Mouse (Mus musculus) C3H10T1/2 (cell line): Measurements from ENCODE around the gene A530016L24Rik. TPM values are rescaled to one million over a fixed set of nuclear protein-coding genes. Genes with fewer than 3 reads are reported as not detected.

Experiments
- polyA plus RNA-seq, 2 experiments: library from polyadenylated mRNA; unstranded; fragments of >200 nt; fragmentation: generic; extraction: Trizol; gene quantifications; one replicate each; pipeline ENCODE4 v1.2.1; 2012; ENCODE audit warnings: missing spikeins in 2 of 2

The A530016L24Rik gene
- 1 to 10 TPM; 1.4 to 3.6 TPM for polyA plus RNA-seq

GRCm38 (mm10) chr12:112489134-112489533 is at the start of gene A530016L24Rik:
Gene A530016L24Rik (plus strand): TSS chr12:112489448.

DNA sequence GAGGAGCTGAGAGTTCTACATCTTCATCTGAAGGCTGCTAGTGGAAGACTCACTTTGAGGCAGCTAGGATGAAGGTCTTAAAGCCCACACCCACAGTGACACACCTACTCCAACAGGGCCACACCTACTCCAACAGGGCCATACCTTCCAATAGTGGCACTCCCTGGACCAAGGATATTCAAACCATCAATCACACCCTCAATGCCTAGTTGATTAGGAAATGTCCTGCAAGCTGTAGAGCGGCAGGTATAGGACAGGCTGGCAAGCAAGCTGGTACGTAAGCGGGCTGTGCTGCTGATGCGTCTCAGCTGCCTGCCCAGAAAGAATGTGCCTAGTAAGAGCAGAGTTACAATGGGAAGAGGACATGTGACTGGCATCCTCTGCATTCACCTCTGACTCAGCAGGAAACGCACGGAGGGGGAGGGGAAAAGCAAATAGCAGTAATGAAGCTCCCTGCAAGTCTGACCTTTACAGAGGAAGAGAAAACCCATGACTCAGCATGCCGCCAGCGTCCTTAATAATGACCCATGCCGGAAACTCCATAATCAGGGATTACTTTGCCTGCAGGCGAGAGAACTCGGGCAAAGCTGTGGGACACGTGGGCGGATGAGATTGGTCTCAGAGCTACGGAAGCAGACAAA is 27.6 kb downstream of the A530016L24Rik start, which contains the start of gene Tmem179:
Gene Tmem179, minus strand, starts transcription at position 51 of the 641 bp plus-strand sequence.

Other genes starting within 250 kb of the A530016L24Rik start
- 1 to 10 TPM in 1 of 2 experiments, under 1 TPM in 1; 0.06 to 1.3 TPM for gene Tmem179, start 27.3 kb downstream of the A530016L24Rik start, polyA plus RNA-seq
- gene Inf2, start 99.3 kb downstream of the A530016L24Rik start, polyA plus RNA-seq = 100 to 1,000 TPM in 1 of 2 experiments, 10 to 100 TPM in 1; 74.5 to 134 TPM
- gene Adssl1, start 130.6 kb downstream of the A530016L24Rik start, polyA plus RNA-seq = 1 to 10 TPM; 2.8 to 2.9 TPM
- 100 to 1,000 TPM; 132 to 231 TPM for gene Siva1, start 155.2 kb downstream of the A530016L24Rik start, polyA plus RNA-seq
- 100 to 1,000 TPM; 183 to 195 TPM for gene Akt1, start 185.4 kb downstream of the A530016L24Rik start, polyA plus RNA-seq
- gene Zbtb42, start 189.4 kb downstream of the A530016L24Rik start, polyA plus RNA-seq = under 1 TPM; 0.63 TPM
- 10 to 100 TPM; 12.6 to 27.3 TPM for gene Cep170b, start 231.0 kb downstream of the A530016L24Rik start, polyA plus RNA-seq